Mouse (Mus musculus) CH12.LX (cell line): ENCODE data around the gene Elovl7. TPM values are rescaled to one million over a fixed set of nuclear protein-coding genes. Genes with fewer than 3 reads are reported as not detected.

Experiments used
- DNase-seq: peaks from one replicate; pipeline ENCODE4 v3.0.0-alpha.2; 2013; ENCODE audit errors: extremely low read depth
- H3K27ac ChIP-seq: 2 replicates; pipeline ENCODE4 v1.5.1; 2012; ENCODE audit warnings: low read depth, mild to moderate bottlenecking, control low read depth, moderate library complexity; ENCODE audit not compliant: insufficient read depth
- H3K27me3 ChIP-seq: replicated peaks from 2 replicates; pipeline ENCODE3; 2012; ENCODE audit warnings: inconsistent platforms
- H3K36me3 ChIP-seq, 2 experiments: replicated peaks in 1 of 2; 2 replicates each; pipeline versions ENCODE3 to v1.6.1; 2012; ENCODE audit warnings: inconsistent platforms in 1 of 2, low read length in 1 of 2, mild to moderate bottlenecking in 1 of 2, mixed read lengths in 1 of 2, moderate library complexity in 1 of 2; ENCODE audit not compliant: control insufficient read depth in 1 of 2, insufficient read depth in 1 of 2
- H3K4me1 ChIP-seq, 2 experiments: 2 replicates each; pipeline ENCODE4 v1.6.1; 2012; ENCODE audit warnings: inconsistent platforms in 1 of 2, moderate library complexity in 1 of 2; ENCODE audit not compliant: insufficient read depth in 2 of 2, control insufficient read depth in 1 of 2
- H3K4me2 ChIP-seq: 2 replicates; pipeline ENCODE4 v1.6.1; 2012; ENCODE audit warnings: low read depth, mild to moderate bottlenecking, control low read depth; ENCODE audit not compliant: poor library complexity, insufficient read depth, severe bottlenecking
- H3K4me3 ChIP-seq, 3 experiments: fragments of 150-350 bp in 1 of 3; sonication (generic) in 1 of 3; replicated peaks in 1 of 3; 2 replicates each; pipeline versions ENCODE3 to v1.5.1; 2011 to 2012; ENCODE audit warnings: low read depth in 2 of 3, low read length in 2 of 3, mild to moderate bottlenecking in 2 of 3, moderate library complexity in 2 of 3, control low read depth in 1 of 3, improper control_type of control experiment in 1 of 3, inconsistent platforms in 1 of 3, mixed read lengths in 1 of 3; ENCODE audit not compliant: poor library complexity in 1 of 3
- H3K79me2 ChIP-seq: replicated peaks from 2 replicates; pipeline ENCODE4 v1.6.1; 2012; ENCODE audit warnings: mild to moderate bottlenecking, moderate library complexity; ENCODE audit not compliant: control insufficient read depth, poor library complexity, insufficient read depth, severe bottlenecking; ENCODE audit errors: extremely low read depth
- H3K9ac ChIP-seq: 2 replicates; pipeline ENCODE4 v1.6.1; 2012; ENCODE audit warnings: low read depth, mild to moderate bottlenecking, control low read depth, moderate library complexity; ENCODE audit not compliant: insufficient read depth
- H3K9me3 ChIP-seq: replicated peaks from 2 replicates; pipeline ENCODE3; 2012; ENCODE audit warnings: low read length, inconsistent platforms, mixed read lengths
- CHD1 ChIP-seq: IDR thresholded peaks from 2 replicates; pipeline ENCODE4 v1.6.1; 2012; ENCODE audit warnings: low read depth, low read length, improper control_type of control experiment, inconsistent platforms
- CHD2 ChIP-seq: IDR thresholded peaks from 2 replicates; pipeline ENCODE4 v1.6.1; 2011; ENCODE audit warnings: low read length, improper control_type of control experiment
- ETS1 ChIP-seq: conservative IDR thresholded peaks from 2 replicates; pipeline ENCODE4 v1.6.1; 2012; ENCODE audit warnings: low read depth, mild to moderate bottlenecking, inconsistent platforms, low read length, improper control_type of control experiment, moderate library complexity
- GABPA ChIP-seq: IDR thresholded peaks from 2 replicates; pipeline ENCODE4 v1.6.1; 2012; ENCODE audit warnings: low read depth, low read length, improper control_type of control experiment, inconsistent platforms; ENCODE audit not compliant: insufficient replicate concordance
- HCFC1 ChIP-seq: IDR thresholded peaks from 2 replicates; pipeline ENCODE4 v1.6.1; 2012; ENCODE audit warnings: low read depth, mild to moderate bottlenecking, inconsistent platforms, low read length, improper control_type of control experiment
- JUN ChIP-seq: IDR thresholded peaks from 2 replicates; pipeline ENCODE4 v1.6.1; 2011; ENCODE audit warnings: low read depth, mild to moderate bottlenecking, low read length, improper control_type of control experiment, moderate library complexity; ENCODE audit not compliant: insufficient read depth
- JUND ChIP-seq: conservative IDR thresholded peaks from 2 replicates; pipeline ENCODE4 v1.6.1; 2011; ENCODE audit warnings: low read depth, low read length, improper control_type of control experiment
- KAT2A ChIP-seq: IDR thresholded peaks from 2 replicates; pipeline ENCODE4 v1.6.1; 2012; ENCODE audit warnings: low read length, improper control_type of control experiment, inconsistent platforms; ENCODE audit not compliant: insufficient replicate concordance
- MAFK ChIP-seq: IDR thresholded peaks from 2 replicates; pipeline ENCODE4 v1.6.1; 2011; ENCODE audit warnings: low read length, improper control_type of control experiment; ENCODE audit not compliant: insufficient replicate concordance
- MAX ChIP-seq: IDR thresholded peaks from 2 replicates; pipeline ENCODE4 v1.6.1; 2011; ENCODE audit warnings: low read length, improper control_type of control experiment
- MAZ ChIP-seq: IDR thresholded peaks from 2 replicates; pipeline ENCODE4 v1.6.1; 2012; ENCODE audit warnings: low read depth, mild to moderate bottlenecking, inconsistent platforms, low read length, improper control_type of control experiment, moderate library complexity
- MEF2A ChIP-seq: IDR thresholded peaks from 2 replicates; pipeline ENCODE4 v1.6.1; 2014; ENCODE audit warnings: low read depth, mild to moderate bottlenecking, inconsistent platforms, low read length, improper control_type of control experiment, borderline replicate concordance
- MXI1 ChIP-seq: IDR thresholded peaks from 2 replicates; pipeline ENCODE4 v1.6.1; 2011; ENCODE audit warnings: mild to moderate bottlenecking, low read depth, low read length, improper control_type of control experiment
- NELFE ChIP-seq: IDR thresholded peaks from 2 replicates; pipeline ENCODE4 v1.6.1; 2011; ENCODE audit warnings: low read depth, low read length, improper control_type of control experiment
- PAX5 ChIP-seq: IDR thresholded peaks from 2 replicates; pipeline ENCODE4 v1.6.1; 2012; ENCODE audit warnings: low read length, inconsistent platforms, mixed read lengths
- POLR2A ChIP-seq: IDR thresholded peaks from 2 replicates; pipeline ENCODE4 v1.6.1; 2011; ENCODE audit warnings: low read depth, mild to moderate bottlenecking, improper control_type of control experiment, low read length
- RCOR1 ChIP-seq: conservative IDR thresholded peaks from 2 replicates; pipeline ENCODE4 v1.6.1; 2012; ENCODE audit warnings: low read depth, mild to moderate bottlenecking, inconsistent platforms, low read length, improper control_type of control experiment
- SMC3 ChIP-seq: IDR thresholded peaks from 2 replicates; pipeline ENCODE4 v1.6.1; 2011; ENCODE audit warnings: low read depth, low read length, improper control_type of control experiment
- TBP ChIP-seq: conservative IDR thresholded peaks from 2 replicates; pipeline ENCODE4 v1.6.1; 2011; ENCODE audit warnings: low read depth, low read length, improper control_type of control experiment
- TCF12 ChIP-seq: IDR thresholded peaks from 2 replicates; pipeline ENCODE4 v1.6.1; 2014; ENCODE audit warnings: low read depth, mild to moderate bottlenecking, inconsistent platforms, low read length, improper control_type of control experiment
- UBTF ChIP-seq: IDR thresholded peaks from 2 replicates; pipeline ENCODE4 v1.6.1; 2012; ENCODE audit warnings: low read depth, mild to moderate bottlenecking, inconsistent platforms, low read length, improper control_type of control experiment, moderate library complexity
- USF1 ChIP-seq: IDR thresholded peaks from 2 replicates; pipeline ENCODE4 v1.6.1; 2014; ENCODE audit warnings: low read depth, mild to moderate bottlenecking, inconsistent platforms, low read length, improper control_type of control experiment
- ZMIZ1 ChIP-seq: IDR thresholded peaks from 2 replicates; pipeline ENCODE4 v1.6.1; 2012; ENCODE audit warnings: low read depth, mild to moderate bottlenecking, inconsistent platforms, low read length, improper control_type of control experiment
- ZNF384 ChIP-seq: IDR thresholded peaks from 2 replicates; pipeline ENCODE4 v1.6.1; 2012; ENCODE audit warnings: low read depth, low read length, improper control_type of control experiment, inconsistent platforms
- dilution Hi-C: fragments of 300-500 bp; cut with MboI; formaldehyde crosslinking; loops from 2 replicates; pipeline ENCODE4 v1.14.3; 2020; ENCODE audit warnings: low sequenced_read_pairs; ENCODE audit not compliant: extremely low pct_unique_long_range_greater_than_20kb, extremely low pct_ligation_motif_present
- in situ Hi-C: fragments of 300-500 bp; cut with MboI; formaldehyde crosslinking; loops from 3 replicates; pipeline ENCODE4 v1.14.3; 2019; ENCODE audit warnings: low sequenced_read_pairs, low pct_ligation_motif_present, low pct_unique_long_range_greater_than_20kb, mixed read lengths
- polyA plus RNA-seq: library from polyadenylated mRNA; unstranded; fragments of >175 nt; gene quantifications from 2 replicates; pipeline ENCODE4 v1.2.1, GENCODE M21; 2012; ENCODE audit warnings: low read depth; ENCODE audit not compliant: insufficient read length
- total RNA-seq, 2 experiments: library from RNA; depleted of rRNA; stranded (reverse); fragments of 300-350 nt in 1 of 2; fragments of >200 nt in 1 of 2; gene quantifications; 2 replicates each; pipeline ENCODE4 v1.2.3; 2012 to 2014

The Elovl7 gene
- total and polyA plus RNA-seq, 3 experiments = 5.3 to 11.9 (median 8.3) TPM

DNA sequence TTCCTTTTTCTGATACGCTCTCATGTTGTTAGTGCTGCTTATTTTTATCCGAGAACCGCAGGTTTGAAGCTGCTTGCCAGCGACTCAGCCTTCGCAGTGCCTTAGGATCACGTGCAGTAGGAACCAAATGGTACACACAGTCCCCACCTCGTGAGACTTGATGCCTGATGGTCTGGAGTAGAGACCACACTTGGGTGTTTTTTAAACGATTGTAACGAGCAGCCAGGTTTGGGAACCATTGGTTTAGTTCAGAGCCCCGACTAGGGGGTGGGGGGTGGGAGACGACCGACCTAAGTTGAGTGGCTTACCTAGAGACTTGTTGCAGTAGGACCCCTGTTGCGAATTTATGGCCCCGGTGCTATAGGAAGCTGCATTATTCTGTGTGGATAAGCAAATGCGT is 58.8 kb downstream of the Elovl7 start:
- Histone ChIP-seq H3K4me1 (peaks cover 5 to 25% of the 10 kb centered on the region in 2 experiments; a peak in 2 of 4 replicates), H3K4me3 (no peak overlapping the region), H3K27ac (no peak overlapping the region), H3K9me3 (no peaks in the 10 kb centered on the region), H3K4me2 (no peak overlapping the region), H3K9ac (no peak overlapping the region), H3K27me3 (no peaks in the 10 kb centered on the region), H3K36me3 (peaks cover 8 to 24% of the 10 kb centered on the region in 2 experiments), H3K79me2 (no peaks in the 10 kb centered on the region)
- TF ChIP-seq NELFE = no peak
- no peak for TF ChIP-seq RCOR1
- no peak for TF ChIP-seq MEF2A
- no peak for TF ChIP-seq CHD2
- TF ChIP-seq JUN = no peak
- no peak for TF ChIP-seq GABPA
- TF ChIP-seq ZMIZ1 = no peak
- TF ChIP-seq PAX5 = no peak
- no peak for TF ChIP-seq ETS1
- no peak for DNase-seq
- dilution Hi-C loops = no loop called here
- in situ Hi-C loops = no loop called here

DNA sequence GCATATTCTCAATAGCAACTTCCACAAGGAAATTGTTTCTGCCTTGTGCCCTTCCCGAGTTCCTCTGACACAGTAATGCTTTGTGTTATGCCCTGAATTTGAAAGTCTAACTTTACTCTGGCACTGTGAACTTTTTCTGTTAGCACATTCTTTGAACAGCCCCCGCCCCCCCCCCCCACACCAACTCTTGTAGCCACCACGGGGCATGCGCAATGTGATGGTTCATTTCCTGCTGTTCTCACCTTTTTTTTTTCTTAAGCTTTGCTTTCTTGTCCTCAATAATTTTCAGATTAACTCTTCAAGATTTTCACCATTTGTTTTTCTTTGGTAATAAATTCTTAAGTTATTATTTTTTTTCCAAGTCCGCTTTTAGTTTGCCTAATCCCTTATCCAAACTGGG is 59.3 kb downstream of the Elovl7 start:
- no peak for TF ChIP-seq TBP
- TF ChIP-seq POLR2A = no peak
- TF ChIP-seq SMC3 = no peak
- TF ChIP-seq RCOR1 = no peak
- no peaks in the 10 kb centered on the region for H3K27me3 ChIP-seq
- no peak for DNase-seq

GRCm38 (mm10) chr13:108276561-108276960 is 62.4 kb downstream of the Elovl7 start:
- no peak for TF ChIP-seq JUN
- no peak for TF ChIP-seq TCF12
- no peak for TF ChIP-seq JUND
- no peak for TF ChIP-seq KAT2A
- TF ChIP-seq MAFK = no peak
- TF ChIP-seq HCFC1 = no peak
- no peak for TF ChIP-seq CHD1
- TF ChIP-seq RCOR1 = no peak
- TF ChIP-seq USF1 = no peak
- no peak for TF ChIP-seq MAZ
- TF ChIP-seq UBTF = no peak
- no peak for TF ChIP-seq ETS1
- no peak for TF ChIP-seq TBP
- TF ChIP-seq ZNF384 = no peak
- no peak for TF ChIP-seq MXI1
- no peak for TF ChIP-seq MAX
- H3K27ac ChIP-seq = no peak overlapping the region
- H3K4me3 ChIP-seq = no peak overlapping the region
- no peaks in the 10 kb centered on the region for H3K9me3 ChIP-seq
- no peaks in the 10 kb centered on the region for H3K27me3 ChIP-seq
- in situ Hi-C loops = no loop called here
- no peak overlapping the region for H3K4me2 ChIP-seq
- H3K9ac ChIP-seq = no peak overlapping the region
- no peaks in the 10 kb centered on the region for H3K79me2 ChIP-seq
- DNase-seq = no peak
- peaks cover 5 to 29% of the 10 kb centered on the region in 2 experiments; a peak in 2 of 4 replicates for H3K4me1 ChIP-seq
- dilution Hi-C loops = no loop called here
- H3K36me3 ChIP-seq = peaks cover 8 to 21% of the 10 kb centered on the region in 2 experiments

More for the DNA sequence above, 59.3 kb downstream of the Elovl7 start:
- Histone ChIP-seq H3K9me3 (no peaks in the 10 kb centered on the region), H3K4me1 (peaks cover 5 to 25% of the 10 kb centered on the region in 2 experiments; a peak in 2 of 4 replicates), H3K79me2 (no peaks in the 10 kb centered on the region), H3K27ac (no peak overlapping the region), H3K4me3 (no peak overlapping the region), H3K4me2 (no peak overlapping the region), H3K9ac (no peak overlapping the region), H3K36me3 (peaks cover 8 to 24% of the 10 kb centered on the region in 2 experiments)
- in situ Hi-C loops (no loop called here), dilution Hi-C loops (no loop called here)
